Mouse (Mus musculus): Measurements from ENCODE around the gene Nnmt.

The Nnmt gene

GRCm38 (mm10) chr9:48635576-48636350, 30.8 kb upstream of the Nnmt start:
- no peak for DNase-seq (ENCODE audit: low spot score)

DNA sequence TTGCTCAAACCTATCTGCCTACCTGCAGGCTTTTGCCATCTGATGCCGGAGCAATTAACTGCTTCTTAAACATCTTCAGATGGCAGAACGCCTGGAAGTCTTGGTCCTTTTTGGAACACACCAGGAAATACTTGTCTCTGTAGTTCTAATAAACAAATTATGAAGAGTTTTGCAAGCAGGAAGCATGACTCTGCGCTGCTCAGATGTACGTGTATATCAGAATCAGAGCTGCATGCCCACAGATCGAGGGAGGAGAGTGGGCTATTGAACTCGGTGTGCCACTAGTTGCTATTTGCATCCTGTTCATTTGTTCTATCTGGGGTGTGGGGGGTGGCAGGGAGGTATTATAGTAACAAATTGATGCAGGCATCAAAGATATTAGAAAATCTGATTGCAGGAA, 28.2 kb upstream of the Nnmt start:
- DNase-seq (ENCODE audit: low spot score): no peak

GRCm38 (mm10) chr9:48619268-48619667, 14.3 kb upstream of the Nnmt start:
- DNase-seq (ENCODE audit: low spot score): no peak

DNA sequence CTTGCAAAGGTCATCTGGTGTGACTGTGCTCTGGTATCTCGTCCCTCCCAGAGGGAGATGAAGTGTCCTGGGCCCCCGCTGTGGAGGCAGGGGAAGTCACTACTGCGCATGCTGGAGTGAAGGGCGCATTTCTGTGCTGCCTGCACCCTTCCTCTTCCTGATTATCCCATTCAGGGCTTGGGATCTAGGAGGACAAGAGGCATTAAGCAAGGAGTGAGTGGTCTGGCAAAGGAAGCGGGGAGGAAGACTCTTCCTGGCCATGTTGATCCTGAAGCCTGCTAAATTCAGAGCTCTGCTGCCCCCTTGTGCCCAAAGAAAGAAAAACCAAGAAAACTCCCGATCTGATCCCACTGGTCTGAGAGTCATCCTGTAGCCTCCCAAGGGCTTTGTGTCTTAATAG, 13.6 kb upstream of the Nnmt start:
- peak; percentile 40 for DNase-seq (ENCODE audit: low spot score)

DNA sequence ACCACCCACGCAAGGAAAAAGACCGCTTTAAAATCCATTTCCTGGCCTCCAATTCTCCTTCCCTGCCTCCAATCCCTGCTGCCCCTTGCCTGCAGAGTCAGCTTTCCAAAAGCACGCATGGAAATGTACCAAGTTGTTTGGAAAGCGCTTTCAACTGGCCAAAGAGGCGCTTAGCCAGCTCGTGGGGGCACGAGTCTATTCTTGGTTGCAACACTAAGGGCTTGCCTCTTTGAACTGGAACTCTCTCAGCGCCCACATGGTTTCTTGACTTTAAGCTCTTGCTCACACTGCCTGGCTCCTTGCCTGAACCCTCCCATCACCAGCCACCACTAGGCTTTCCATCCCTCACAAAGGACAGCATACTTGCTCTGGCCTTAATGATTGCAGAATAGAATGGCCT, 13.2 kb upstream of the Nnmt start:
- no peak for DNase-seq (ENCODE audit: low spot score)

GRCm38 (mm10) chr9:48617511-48618010, 12.6 kb upstream of the Nnmt start:
- DNase-seq (ENCODE audit: low spot score): no peak

GRCm38 (mm10) chr9:48613221-48613620, 8.3 kb upstream of the Nnmt start:
- DNase-seq (ENCODE audit: low spot score): no peak

- DNase-seq (ENCODE audit: low spot score): no peak
Measured at GRCm38 (mm10) chr9:48612542-48612941, 7.6 kb upstream of the Nnmt start.

DNA sequence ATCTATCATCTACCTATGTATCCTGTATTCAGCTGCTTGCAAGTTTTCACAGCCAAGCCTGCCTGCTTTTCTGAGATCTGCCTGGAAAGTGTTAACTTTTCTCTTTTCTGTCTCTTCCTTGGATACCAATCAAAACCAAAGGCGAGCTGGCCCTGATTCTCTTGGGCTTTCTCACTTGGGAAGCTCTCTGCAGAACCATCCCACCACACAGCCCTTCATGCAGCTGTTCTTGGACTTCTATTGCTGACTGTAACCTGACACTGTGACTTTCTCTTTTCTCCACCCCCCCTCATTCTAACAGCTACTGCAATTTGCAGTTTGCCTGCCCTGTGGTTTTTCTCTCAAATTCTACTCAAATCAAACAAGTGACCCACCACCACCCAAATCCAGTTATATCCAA, 6.1 kb upstream of the Nnmt start:
- no peak for DNase-seq (ENCODE audit: low spot score)

DNA sequence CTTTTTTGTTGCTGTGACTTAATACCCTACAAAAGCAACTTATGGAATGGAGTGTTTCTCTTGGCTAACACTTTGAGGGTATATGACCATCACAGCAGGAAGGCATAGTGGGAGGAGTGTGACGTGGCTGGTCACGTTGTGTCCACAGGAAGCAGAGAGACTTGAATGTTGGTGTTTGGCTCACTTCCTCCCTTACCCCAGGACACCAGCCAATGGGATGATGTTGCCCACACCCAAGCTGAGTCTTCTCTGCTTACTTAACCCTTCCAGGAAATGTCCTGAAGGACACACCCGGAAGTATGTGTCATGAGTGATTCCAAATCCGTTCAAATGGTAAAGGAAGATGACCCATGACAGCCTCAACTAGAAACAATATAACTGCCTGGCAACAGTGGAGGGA, 4.8 kb upstream of the Nnmt start:
- DNase-seq (ENCODE audit: low spot score): no peak

DNA sequence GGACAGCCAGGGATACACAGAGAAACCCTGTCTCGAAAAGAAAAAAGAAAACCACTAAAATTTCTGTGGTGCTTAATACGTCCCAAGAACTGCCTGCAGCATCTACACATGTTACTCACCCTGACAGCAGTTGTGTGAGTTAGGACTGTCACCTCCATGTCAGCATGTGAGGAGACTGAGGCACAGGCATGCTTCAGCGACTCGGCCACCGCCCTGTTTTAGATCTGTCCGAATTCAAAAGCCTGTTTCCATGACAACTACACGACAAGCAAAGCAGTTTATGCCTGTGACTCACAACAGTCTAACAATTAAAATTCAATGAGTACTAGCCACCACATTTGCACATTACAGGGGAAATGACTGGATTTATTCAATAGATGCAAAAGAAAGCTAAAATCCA, 2.5 kb upstream of the Nnmt start:
- no peak for DNase-seq (ENCODE audit: low spot score)

- no peak for DNase-seq (ENCODE audit: low spot score)
Measured at GRCm38 (mm10) chr9:48606171-48606570, 1.2 kb upstream of the Nnmt start.

GRCm38 (mm10) chr9:48605697-48606096, 744 bp upstream of the Nnmt start:
- no peak for DNase-seq (ENCODE audit: low spot score)

GRCm38 (mm10) chr9:48604226-48604625, 727 bp downstream of the Nnmt start:
- no peak for DNase-seq (ENCODE audit: low spot score)

DNA sequence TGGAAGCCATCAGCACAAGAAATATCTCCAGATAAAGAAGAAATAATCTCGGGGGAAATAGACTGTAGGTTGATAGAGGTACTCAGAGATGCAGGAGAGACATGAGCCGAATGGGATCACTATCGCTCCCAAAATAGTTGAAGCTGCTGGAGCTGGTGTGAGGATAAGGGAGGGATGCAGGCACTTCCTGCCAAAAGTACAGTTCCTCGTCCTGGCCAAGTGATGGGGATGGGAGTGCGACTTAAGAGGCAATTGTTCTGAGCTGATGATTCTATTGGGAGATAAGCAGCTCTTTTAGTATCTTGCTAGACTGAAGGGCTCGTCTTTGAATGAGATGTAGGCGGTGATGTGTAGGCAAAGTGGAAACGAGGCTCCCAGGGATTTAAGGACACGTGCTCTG, 4.1 kb downstream of the Nnmt start:
- DNase-seq (ENCODE audit: low spot score): no peak

- no peak for DNase-seq (ENCODE audit: low spot score)
Measured at GRCm38 (mm10) chr9:48600066-48600465, 4.9 kb downstream of the Nnmt start.

DNA sequence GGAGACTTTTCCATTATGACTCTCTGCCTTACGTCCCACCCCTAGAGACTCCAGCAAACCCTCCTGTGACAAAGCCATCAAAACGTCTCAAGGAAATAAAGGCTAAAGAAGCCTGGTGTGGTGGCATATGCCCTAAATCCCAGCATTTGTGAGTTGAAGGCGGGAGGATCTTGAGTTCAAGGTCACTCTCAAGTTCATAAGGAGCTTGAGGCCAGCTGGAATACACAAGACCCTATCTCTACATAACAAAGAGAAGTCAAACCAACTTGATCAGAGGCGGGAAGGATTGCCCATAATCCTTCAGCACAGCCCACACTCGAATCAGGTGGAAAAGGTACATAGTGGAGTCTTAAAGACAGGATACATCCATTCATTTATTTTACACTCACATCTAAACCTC, 7.5 kb downstream of the Nnmt start:
- DNase-seq (ENCODE audit: low spot score): no peak

- no peak for DNase-seq (ENCODE audit: low spot score)
Measured at GRCm38 (mm10) chr9:48596924-48597323, 8.0 kb downstream of the Nnmt start.

DNA sequence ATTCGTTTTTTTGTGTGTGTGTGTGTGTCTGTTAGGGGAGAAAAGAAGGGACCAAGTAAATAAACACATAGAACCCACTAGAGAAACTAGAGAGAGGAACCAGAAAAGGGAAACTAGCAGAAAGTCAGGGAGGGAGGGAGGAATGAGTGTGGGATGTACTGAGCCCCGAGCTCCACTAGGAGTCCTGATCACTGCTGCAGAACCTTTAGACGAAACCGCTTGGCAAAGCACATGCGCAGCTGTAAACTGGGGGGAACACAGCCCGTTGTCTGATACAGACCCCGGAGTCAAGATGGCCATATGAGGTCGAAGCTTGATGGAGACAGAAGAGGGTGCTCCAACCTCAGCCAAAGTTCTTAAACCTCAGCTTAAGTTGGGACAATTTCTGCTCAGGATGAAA, 11.0 kb downstream of the Nnmt start:
- DNase-seq (ENCODE audit: low spot score): no peak

DNA sequence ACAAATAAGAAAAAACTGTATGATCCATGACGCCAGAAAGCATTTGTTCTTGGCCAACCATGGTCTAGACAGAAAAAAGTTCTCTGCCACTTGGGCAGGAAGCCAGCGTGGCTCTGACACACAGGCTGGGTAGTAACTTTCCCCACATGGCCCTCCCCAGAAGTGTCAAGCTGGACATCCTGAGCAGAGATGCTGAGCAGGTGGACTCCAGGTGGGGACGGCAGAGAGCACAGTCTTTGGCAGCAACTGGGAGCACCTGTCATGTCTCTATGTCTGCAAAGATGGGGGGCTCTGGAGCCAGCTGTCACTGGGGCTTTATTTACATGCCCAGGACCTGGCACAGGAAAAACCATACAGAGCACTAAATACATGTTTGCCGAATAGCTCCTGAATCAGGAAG, 14.3 kb downstream of the Nnmt start:
- no peak for DNase-seq (ENCODE audit: low spot score)

DNA sequence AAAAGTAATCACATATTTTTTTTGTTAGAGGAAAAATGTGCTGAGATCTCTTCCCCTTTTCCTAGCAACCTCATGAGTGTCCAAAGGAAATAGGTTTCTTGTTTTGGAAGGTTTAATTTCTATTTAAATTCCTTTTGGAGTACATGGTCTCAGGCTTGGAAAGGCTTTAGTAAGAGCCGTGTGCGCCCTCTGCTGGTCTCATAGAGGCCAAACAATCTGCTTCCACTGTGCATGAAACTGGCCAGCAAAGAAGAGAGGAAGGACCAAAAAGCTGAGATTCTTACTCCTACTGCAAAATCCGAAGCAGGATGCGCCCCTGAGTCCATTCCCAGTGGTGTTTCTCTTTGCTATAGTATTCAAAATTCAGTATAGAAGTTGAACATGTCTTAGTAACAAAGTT, 18.6 kb downstream of the Nnmt start:
- peak; percentile 49 for DNase-seq (ENCODE audit: low spot score)

DNA sequence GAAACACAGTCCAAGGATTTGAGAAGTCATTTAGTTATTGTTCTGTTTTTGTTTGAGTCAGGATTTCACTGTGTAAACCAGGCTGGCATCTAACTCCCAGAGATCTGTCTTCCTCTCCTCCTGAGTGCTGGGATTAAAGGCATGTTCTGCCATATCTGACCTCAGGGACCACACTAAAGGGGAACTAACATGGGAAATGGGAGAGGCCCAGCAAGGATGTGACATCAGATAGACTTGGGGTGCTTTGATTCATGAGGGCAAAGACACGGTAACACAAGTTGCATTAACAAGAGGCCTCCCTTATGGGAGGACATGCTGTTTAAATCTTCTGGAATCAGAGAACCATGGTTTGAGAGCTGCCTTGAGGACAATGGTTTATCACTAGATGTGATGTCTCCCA, 24.1 kb downstream of the Nnmt start:
- no peak for DNase-seq (ENCODE audit: low spot score)

DNA sequence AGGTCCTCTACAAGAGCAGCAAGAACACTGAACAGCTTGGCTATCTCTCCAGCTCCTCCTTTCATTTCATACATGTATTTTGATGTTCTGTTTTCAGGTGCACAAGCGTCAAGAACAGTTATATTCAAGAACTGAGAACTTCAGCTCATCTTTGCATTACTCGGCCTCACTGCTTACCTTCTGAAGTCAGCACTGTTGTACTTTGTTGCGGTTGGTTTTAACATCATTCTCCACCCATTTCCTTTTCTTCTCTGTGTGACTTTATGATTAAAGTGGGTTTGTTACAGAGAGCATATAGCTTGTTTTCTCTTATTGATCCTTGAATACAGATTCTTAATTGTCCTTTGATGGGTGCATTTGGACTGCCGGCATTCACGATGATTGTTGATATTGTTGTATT, 42.6 kb downstream of the Nnmt start:
- no peak for DNase-seq (ENCODE audit: low spot score)

GRCm38 (mm10) chr9:48559482-48560139, 45.3 kb downstream of the Nnmt start:
- peak; percentile 7 for DNase-seq (ENCODE audit: low spot score)
